Mouse (Mus musculus) cortical plate, adult 2 months (tissue): ENCODE measurements around the gene Ly75.

Source experiments
- CTCF ChIP-seq: fragments of 200-500 bp; IDR thresholded peaks from 2 replicates; pipeline ENCODE4 v1.5.1; 2011; ENCODE audit warnings: mild to moderate bottlenecking, control low read depth, low read length; ENCODE audit not compliant: insufficient read depth; ENCODE audit errors: extremely low read depth
- POLR2A ChIP-seq: fragments of 200-500 bp; IDR thresholded peaks from 2 replicates; pipeline ENCODE4 v1.6.1; 2011; ENCODE audit warnings: mild to moderate bottlenecking, low read length, control low read depth; ENCODE audit not compliant: insufficient read depth; ENCODE audit errors: extremely low read depth

- TF ChIP-seq CTCF (no peak), POLR2A (no peak)
Observed at GRCm38 (mm10) chr2:60322031-60322726, 60.9 kb downstream of the Ly75 start.
